Mouse (Mus musculus): Measurements from ENCODE around the gene Pnpla7. TPM values are rescaled to one million over a fixed set of nuclear protein-coding genes. Genes with fewer than 3 reads are reported as not detected.
"Not testable (repeated sequence)": the region's sequence is repeated elsewhere in the genome, so short reads cannot be mapped to it uniquely, and the experiment has no call there.

The Pnpla7 gene
- total and polyA plus RNA-seq, 2 experiments from 2014 or later: 4.1 to 7.6 TPM

DNA sequence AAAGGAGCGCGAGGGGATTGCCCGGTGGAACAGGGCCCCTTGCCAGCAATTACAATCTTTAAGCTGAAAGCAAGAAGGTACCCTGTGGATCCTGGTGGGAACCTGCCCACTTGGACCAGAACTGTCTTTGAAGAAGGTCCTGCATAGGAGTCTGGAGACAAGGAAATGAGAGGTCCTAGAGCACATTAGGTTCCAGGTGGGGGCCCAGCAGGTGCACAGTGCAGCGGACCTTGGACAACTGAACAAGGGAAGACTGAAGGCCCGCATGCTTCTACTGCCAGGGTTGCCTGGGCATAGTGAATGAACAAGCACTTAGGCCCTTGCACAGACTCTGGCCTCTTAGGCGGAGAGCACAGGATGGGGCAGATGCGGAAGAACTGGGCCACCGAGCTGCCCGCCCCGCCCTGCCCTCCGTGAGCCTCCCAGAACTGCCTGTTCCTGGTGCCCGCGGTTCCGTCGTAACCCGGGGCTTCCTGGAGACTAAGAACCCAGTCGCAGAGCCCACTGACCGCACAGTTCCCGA is 41.3 kb upstream of the Pnpla7 start:
- H3K4me1 ChIP-seq (ENCODE audit: insufficient read depth, low read length): peaks cover 10% of the 10 kb centered on the region
- no peak for TF ChIP-seq CTCF (IDR thresholded peaks at IDR 0.05; ENCODE audit: low read depth)
- H3K4me3 ChIP-seq (ENCODE audit: low read length): peak overlapping the region; percentile 75
- H3K9me3 ChIP-seq (ENCODE audit: low read length): no peaks in the 10 kb centered on the region
- 4% methylated on average over 19 of the region's 19 CpGs for WGBS
- H3K4me2 ChIP-seq (ENCODE audit: low read depth, low read length): peak overlapping the region; percentile 91
- peak; percentile 30 for DNase-seq (ENCODE audit: low spot score)
- peak; percentile 64 for ATAC-seq
- no peaks in the 10 kb centered on the region for H3K36me3 ChIP-seq (ENCODE audit: insufficient read depth, low read length)
- peak overlapping the region; percentile 80 for H3K9ac ChIP-seq (replicated peaks; ENCODE audit: low read length)
- H3K27me3 ChIP-seq (ENCODE audit: insufficient read depth, low read length): no peaks in the 10 kb centered on the region
- H3K27ac ChIP-seq: peak overlapping the region; percentile 80

DNA sequence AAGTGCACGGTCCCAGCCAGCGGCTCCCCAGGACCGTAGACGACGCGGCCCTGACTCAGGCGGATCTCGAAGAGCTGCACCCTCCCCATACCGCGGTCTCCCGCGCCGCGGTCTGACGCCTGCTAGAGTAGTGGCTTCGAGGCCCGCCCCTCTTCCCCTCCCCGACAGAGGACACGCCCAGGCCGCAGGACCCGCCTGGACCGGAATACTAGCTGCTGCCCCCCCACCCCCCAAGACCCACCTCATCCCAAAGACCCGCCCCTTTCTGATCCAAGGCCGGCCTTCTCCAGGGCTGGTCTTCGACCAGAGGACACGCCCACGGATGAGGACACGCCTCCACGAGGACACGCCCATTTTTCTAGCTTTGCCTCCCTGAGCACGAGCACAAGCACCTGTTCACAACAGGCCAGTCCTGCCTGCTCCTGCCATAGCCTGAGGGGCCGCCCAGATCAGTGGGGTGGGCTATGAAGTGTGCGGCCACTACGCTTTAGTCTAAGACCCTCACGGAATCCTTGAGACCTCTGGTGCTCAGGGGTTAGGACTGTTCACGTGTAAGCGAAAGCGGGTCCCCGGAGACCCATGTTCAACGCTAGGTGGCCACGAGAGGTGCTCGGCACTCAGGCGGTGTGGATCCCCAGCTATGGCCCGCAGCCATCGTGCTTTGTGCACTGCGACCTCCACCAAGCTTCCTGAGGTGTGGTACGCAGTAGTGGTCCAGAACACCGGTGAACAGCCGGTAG is 40.6 kb upstream of the Pnpla7 start, which contains the start of gene Arrdc1:
Gene Arrdc1, minus strand, starts transcription at position 196 of the 740 bp plus-strand sequence.
- ATAC-seq (peak; percentile 93), DNase-seq (ENCODE audit: low spot score) (peak; percentile 94)
- H3K4me1 ChIP-seq (ENCODE audit: insufficient read depth, low read length): peaks cover 10% of the 10 kb centered on the region
- no peaks in the 10 kb centered on the region for H3K36me3 ChIP-seq (ENCODE audit: insufficient read depth, low read length)
- peak within 1 kb of the TSS; percentile 80 for H3K27ac ChIP-seq
- H3K27me3 ChIP-seq (ENCODE audit: insufficient read depth, low read length): no peaks in the 10 kb centered on the region
- peak; percentile 73 for TF ChIP-seq CTCF (IDR thresholded peaks at IDR 0.05; ENCODE audit: low read depth)
- H3K9ac ChIP-seq (replicated peaks; ENCODE audit: low read length): peak within 1 kb of the TSS; percentile 80
- no peaks in the 10 kb centered on the region for H3K9me3 ChIP-seq (ENCODE audit: low read length)
- H3K4me2 ChIP-seq (ENCODE audit: low read depth, low read length): peak within 1 kb of the TSS; percentile 91
- H3K4me3 ChIP-seq (ENCODE audit: low read length): peak within 1 kb of the TSS; percentile 75
- under 1% methylated on average over 49 of the region's 49 CpGs for WGBS

DNA sequence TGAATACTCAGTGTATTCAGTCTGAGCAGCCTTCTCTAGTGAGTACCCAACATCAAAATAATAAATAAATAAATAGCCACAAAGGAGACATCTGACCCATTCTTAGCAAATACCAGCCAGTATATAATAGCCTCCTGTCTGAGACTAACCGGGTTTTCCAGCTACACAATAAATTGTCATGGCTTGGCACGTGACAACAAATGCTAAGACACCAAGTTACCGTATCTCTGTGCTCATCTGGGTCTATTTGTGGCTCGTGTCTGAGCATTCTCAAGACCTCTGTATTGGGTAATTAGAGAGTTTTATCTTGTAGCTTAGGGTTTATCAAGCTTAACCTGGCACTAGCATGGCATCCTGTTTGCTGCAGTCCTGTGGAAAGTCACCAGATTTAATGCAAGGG is 33.7 kb upstream of the Pnpla7 start:
- ATAC-seq (no peak), DNase-seq (ENCODE audit: low spot score) (no peak)
- no peaks in the 10 kb centered on the region for H3K36me3 ChIP-seq (ENCODE audit: insufficient read depth, low read length)
- H3K27me3 ChIP-seq (ENCODE audit: insufficient read depth, low read length): no peaks in the 10 kb centered on the region
- TF ChIP-seq CTCF (IDR thresholded peaks at IDR 0.05; ENCODE audit: low read depth): no peak
- H3K4me3 ChIP-seq (ENCODE audit: low read length): no peak overlapping the region
- H3K27ac ChIP-seq: no peak overlapping the region
- no peak overlapping the region for H3K9ac ChIP-seq (replicated peaks; ENCODE audit: low read length)
- no peaks in the 10 kb centered on the region for H3K9me3 ChIP-seq (ENCODE audit: low read length)
- 65% methylated on average over 4 of the region's 4 CpGs for WGBS
- no peak overlapping the region for H3K4me2 ChIP-seq (ENCODE audit: low read depth, low read length)
- no peaks in the 10 kb centered on the region for H3K4me1 ChIP-seq (ENCODE audit: insufficient read depth, low read length)

DNA sequence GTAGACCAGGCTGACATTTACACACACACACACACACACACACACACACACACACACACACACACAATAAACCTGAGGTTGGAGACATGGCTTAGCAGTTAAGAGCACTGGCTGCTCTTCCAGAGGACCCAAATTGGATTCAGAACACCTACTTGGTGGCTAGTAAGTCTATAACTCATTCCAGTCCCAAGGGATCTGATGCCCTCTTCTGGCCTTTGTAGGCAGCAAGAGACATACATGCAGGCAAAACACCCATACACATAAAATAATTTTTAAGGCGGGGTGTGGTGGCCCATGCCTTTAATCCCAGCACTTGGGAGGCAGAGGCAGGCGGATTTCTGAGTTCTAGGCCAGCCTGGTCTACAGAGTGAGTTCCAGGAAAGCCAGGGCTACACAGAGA is 31.5 kb upstream of the Pnpla7 start:
- not testable (repeated sequence) for H3K4me1 ChIP-seq (ENCODE audit: insufficient read depth, low read length); H3K27ac ChIP-seq; H3K36me3 ChIP-seq (ENCODE audit: insufficient read depth, low read length); H3K9ac ChIP-seq (replicated peaks; ENCODE audit: low read length); H3K4me2 ChIP-seq (ENCODE audit: low read depth, low read length); H3K9me3 ChIP-seq (ENCODE audit: low read length); H3K27me3 ChIP-seq (ENCODE audit: insufficient read depth, low read length); ATAC-seq; H3K4me3 ChIP-seq (ENCODE audit: low read length)
- TF ChIP-seq CTCF (IDR thresholded peaks at IDR 0.05; ENCODE audit: low read depth): peak; percentile 47
- DNase-seq (ENCODE audit: low spot score): peak; percentile 48
- WGBS: 41% methylated on average over 2 of the region's 2 CpGs

DNA sequence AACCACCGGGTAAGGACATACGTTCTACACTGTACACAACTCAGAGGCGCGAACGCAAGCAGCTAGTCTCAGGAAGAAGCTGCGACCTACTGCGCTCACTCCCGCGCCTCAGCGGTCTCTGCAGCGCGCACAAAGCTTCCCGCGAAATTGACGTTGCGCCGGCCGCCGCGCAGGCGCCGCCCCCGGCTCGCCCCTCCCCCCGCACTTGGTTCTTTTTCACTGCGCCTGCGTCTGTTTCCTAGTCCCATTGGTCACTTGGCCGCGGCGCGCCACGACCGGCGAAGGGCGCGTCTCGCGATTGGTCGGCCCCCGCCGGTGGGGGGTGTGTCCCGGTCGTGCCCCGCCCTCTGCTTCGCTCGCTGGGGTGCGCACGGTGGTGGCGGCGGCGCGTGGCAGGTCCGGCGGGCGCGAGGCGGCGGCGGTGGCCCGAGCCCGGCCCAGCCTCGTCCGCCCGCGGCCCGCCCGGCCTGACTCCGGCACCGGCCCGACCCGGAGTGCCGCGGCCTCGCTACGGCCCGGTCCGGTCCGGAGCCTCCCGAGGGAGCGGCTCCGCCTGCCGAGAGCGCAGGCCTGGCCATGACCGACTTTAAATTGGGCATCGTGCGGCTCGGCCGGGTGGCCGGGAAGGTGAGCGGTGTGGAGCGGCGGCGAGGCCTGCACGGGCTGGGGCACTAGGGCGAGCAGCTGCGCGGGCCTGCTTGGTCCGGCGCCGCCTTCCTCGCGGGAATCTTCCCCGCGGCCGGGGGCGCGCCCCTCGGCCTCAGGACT is 26.2 kb upstream of the Pnpla7 start, which contains the start of gene Zmynd19:
Gene Zmynd19, plus strand, starts transcription at position 372 of the 768 bp plus-strand sequence.
- no peaks in the 10 kb centered on the region for H3K27me3 ChIP-seq (ENCODE audit: insufficient read depth, low read length)
- ATAC-seq (peak; percentile 99), DNase-seq (ENCODE audit: low spot score) (peak; percentile 99)
- peak within 1 kb of the TSS; percentile 77 for H3K27ac ChIP-seq
- under 1% methylated on average over 97 of the region's 108 CpGs for WGBS
- peaks cover 6% of the 10 kb centered on the region; the same call in 1 of the 2 replicates for H3K4me1 ChIP-seq (ENCODE audit: insufficient read depth, low read length)
- H3K4me2 ChIP-seq (ENCODE audit: low read depth, low read length): peak within 1 kb of the TSS; percentile 84
- peaks cover 19% of the 10 kb centered on the region for H3K36me3 ChIP-seq (ENCODE audit: insufficient read depth, low read length)
- H3K9ac ChIP-seq (replicated peaks; ENCODE audit: low read length): peak within 1 kb of the TSS; percentile 91
- no peak for TF ChIP-seq CTCF (IDR thresholded peaks at IDR 0.05; ENCODE audit: low read depth)
- H3K4me3 ChIP-seq (ENCODE audit: low read length): peak within 1 kb of the TSS; percentile 92
- H3K9me3 ChIP-seq (ENCODE audit: low read length): no peaks in the 10 kb centered on the region

DNA sequence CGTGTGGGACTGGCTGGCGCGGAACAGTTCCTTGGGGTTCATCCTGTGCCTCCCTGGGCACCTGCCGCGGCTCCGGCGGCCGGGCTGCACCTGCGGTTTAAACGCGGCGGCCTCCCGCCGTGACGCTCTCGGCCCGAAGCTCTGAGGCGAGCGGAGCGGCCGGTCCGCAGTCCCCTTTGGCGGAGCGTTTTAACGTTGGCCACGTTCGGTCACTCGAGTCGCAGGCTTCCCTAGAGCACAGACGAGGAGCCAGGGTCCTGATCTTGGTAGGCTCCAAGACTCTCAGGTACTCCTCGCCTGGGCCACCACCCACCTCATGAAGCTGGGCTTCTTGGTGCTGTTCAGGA is 25.7 kb upstream of the Pnpla7 start:
- ATAC-seq: peak; percentile 16; the same call in 1 of the 2 replicates
- WGBS: under 1% methylated on average over 31 of the region's 31 CpGs
- peak; percentile 22 for DNase-seq (ENCODE audit: low spot score)
- Histone ChIP-seq H3K4me1 (ENCODE audit: insufficient read depth, low read length) (peaks cover 6% of the 10 kb centered on the region; the same call in 1 of the 2 replicates), H3K9ac (replicated peaks; ENCODE audit: low read length) (peak overlapping the region; percentile 91), H3K36me3 (ENCODE audit: insufficient read depth, low read length) (peaks cover 23% of the 10 kb centered on the region), H3K4me2 (ENCODE audit: low read depth, low read length) (peak overlapping the region; percentile 84), H3K4me3 (ENCODE audit: low read length) (peak overlapping the region; percentile 92), H3K27me3 (ENCODE audit: insufficient read depth, low read length) (no peaks in the 10 kb centered on the region), H3K9me3 (ENCODE audit: low read length) (no peaks in the 10 kb centered on the region), H3K27ac (peak overlapping the region; percentile 77)
- TF ChIP-seq CTCF (IDR thresholded peaks at IDR 0.05; ENCODE audit: low read depth): no peak

Data from hindbrain, postnatal 0 days (tissue).